Mouse (Mus musculus) heart, postnatal 14 days (tissue): ENCODE data around the gene Mapk3. TPM values are rescaled to one million over a fixed set of nuclear protein-coding genes. Genes with fewer than 3 reads are reported as not detected.
"Not testable (repeated sequence)": the region's sequence is repeated elsewhere in the genome, so short reads cannot be mapped to it uniquely, and the experiment has no call there.

Source experiments
- DNase-seq, 2 experiments: peaks; one replicate each; pipeline ENCODE4 v3.0.0; 2021 to 2022
- intact Hi-C: fragments of 180-260 bp; cut with DNase I; formaldehyde crosslinking; loops from one replicate; pipeline ENCODE4 v1.15.1; 2025
- total RNA-seq, 2 experiments: library from RNA; stranded (reverse); gene quantifications; 2 replicates each; pipeline ENCODE4 v1.2.3; 2021

The Mapk3 gene
- total RNA-seq, 2 experiments from 2014 or later: 69.8 to 77.4 TPM

DNA sequence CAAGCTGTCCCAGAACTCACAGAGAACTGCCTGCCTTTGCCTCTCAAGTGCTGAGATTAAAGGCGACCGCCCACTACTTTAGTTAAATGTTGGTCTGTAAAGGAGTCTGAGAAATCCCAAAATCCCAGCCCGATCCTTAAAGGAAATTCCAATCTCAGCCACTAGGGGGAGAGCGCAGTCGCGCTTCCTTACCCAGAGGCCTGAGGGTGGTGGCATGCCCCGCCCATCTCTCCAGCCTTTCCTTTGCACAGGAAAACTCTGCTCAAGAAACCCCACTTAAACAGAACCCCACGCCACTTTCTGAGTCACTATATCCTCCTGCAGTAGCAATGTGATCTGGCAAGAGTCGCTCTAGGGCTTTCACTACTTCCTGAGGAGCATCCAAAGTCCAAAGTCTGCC lies 4.5 kb upstream of the Mapk3 start:
- DNase-seq: peak; percentile 76 to 86
- intact Hi-C loops: loop anchor here (5.0 kb wide), 1 partner anchor 352 kb away; no protein-coding TSS in a partner anchor

DNA sequence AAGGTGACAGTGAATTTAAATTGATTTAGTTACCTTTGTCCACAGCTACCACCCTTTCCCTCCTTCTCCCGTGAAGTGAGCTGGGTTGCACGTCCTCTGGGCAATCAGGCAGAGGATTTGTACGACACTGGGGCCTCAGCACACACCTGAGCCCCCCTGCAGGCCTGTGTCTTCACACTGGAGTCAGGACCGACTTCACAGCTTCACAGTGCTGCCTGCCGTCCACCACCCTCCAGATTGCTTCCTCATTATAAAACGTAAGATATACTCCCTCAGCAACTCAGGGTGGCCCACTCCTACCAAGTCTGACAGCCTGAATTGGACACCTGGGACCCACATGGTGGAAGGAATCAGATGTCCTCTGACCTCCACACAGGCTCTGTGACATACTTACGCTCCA lies 862 bp upstream of the Mapk3 start:
- intact Hi-C loops: loop anchor here (5.0 kb wide), 1 partner anchor 349 kb away; no protein-coding TSS in a partner anchor
- DNase-seq: no peak

DNA sequence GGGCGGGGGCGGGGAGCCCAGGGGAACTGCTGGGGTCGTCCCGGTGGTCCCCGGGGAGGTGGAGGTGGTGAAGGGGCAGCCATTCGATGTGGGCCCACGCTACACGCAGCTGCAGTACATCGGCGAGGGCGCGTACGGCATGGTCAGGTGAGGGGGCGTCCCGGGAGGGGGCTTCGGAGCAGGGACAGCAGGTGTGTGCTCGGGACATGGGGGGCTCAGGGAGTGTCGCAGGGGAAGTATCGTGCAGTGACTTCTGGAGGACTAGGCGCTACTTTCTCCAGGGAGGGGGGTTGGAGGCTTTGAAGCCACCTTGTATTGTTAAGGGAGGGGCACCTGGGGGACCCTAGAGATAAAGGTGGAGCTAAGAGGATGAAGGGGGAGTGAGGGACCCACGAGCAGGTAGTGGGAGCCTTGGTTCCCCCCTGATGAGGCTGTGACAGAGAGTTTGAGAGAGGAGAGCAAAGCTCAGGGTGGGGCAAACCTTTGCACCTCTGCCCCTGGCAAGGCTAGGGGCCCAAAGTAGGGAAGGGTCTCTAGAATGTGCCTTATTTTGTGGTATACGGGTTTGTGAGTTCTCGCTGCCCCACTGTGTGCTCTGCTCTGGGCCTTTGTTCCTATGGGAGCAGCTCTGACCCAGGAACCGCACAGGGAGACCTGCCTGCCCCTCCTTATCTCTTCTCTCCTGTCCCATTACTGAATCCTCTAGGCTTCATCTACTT lies 430 bp downstream of the Mapk3 start:
- no peak for DNase-seq
- intact Hi-C loops: loop anchor here (2.0 to 5.0 kb wide), 2 partner anchors 15 to 347 kb away; no protein-coding TSS in a partner anchor

DNA sequence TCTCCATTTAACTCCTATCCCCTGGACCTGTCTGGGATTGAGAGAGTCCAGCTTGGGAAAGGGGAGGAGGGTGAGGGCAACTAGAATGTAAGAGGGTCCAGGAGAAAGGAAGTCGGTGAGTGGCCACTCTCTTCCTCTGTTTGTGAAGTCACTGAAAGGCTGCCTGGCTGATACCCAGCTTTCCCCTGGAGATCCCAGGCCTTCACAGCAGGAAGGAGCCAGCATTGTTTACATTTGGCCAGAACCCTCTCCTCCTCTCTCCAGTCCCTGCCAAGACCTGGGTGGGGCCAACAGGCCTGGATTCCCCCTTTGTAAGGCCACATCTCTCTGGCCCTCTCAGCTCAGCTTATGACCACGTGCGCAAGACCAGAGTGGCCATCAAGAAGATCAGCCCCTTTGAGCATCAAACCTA lies 996 bp downstream of the Mapk3 start:
- intact Hi-C loops: loop anchor here (2.0 kb wide), 1 partner anchor 14 kb away; no protein-coding TSS in a partner anchor
- peak; percentile 80 to 82 for DNase-seq

DNA sequence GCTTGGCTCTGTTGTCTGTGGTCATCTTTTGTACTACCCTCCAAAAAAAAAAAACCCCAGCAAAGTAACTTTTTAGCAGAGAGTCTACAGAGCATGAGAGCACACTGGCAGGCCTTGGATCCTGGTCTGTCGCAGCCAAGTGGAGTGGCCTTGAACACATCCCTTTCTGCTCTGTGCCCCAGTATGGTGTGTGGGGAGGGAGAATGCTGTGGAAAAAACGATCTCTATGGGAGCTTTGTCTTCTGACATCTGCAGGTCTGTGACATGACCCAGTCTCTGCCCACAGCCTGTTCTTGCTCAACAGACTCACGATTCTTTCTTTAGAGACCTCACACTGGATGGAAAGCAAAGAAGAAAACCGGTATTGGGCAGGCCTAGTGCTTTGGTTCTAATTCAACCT lies 1.6 kb downstream of the Mapk3 start:
- DNase-seq: no peak
- intact Hi-C loops: loop anchor here (2.0 kb wide), 1 partner anchor 14 kb away; no protein-coding TSS in a partner anchor

DNA sequence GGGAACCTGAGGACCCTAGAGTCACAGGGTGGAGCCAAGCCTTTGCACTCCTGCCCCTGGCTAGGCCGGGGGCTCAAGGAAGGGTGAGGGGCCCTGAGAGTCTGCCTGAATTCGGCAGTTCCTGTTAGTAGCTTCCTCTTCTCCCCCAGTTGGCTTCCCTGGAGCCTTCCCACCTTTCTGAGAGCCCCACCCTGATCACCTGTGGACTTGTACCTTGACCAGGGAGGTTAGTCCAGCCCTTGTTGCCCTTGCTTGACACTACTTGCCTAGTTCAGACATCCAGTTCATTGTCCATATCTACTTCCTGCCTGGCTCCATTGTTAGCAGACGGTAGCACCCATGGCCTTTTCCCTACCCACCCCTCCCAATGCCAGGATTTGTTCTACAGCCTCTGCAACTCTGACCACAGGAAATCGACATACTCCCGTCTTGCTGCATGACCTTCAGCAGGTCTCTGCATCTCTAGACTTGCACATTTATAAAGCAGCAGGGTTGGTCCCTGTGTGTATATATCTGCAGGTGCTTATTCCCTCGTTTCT lies 2.2 kb downstream of the Mapk3 start:
- DNase-seq: no peak
- intact Hi-C loops: loop anchor here (2.0 kb wide), 1 partner anchor 13 kb away; no protein-coding TSS in a partner anchor

DNA sequence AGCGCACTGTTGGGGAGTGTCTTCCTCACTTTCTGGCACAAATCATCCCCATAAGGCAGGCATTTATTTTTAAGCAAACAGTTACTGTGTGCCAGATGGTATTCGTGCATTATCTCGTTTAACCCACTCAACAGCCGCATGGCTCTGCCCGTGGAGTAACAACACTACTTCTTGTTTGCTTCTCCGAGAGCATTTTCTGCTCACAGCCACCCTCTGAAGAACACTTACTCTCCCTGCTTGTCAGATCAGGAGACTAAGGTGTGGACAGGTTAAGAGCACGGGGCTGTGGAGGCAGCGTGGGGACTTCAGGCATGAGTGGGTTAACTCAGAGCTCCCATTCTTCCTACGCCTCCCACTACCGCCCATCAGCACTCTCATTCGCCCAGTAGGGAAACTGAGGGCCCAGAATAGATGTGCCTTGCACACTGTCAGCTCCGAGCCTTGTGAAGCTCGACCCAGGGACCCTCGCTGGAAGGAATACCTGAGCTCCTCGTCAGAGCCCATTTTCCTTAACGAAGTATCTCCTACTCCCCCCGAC lies 3.1 kb downstream of the Mapk3 start:
- no peak for DNase-seq
- intact Hi-C loops: no loop called here

DNA sequence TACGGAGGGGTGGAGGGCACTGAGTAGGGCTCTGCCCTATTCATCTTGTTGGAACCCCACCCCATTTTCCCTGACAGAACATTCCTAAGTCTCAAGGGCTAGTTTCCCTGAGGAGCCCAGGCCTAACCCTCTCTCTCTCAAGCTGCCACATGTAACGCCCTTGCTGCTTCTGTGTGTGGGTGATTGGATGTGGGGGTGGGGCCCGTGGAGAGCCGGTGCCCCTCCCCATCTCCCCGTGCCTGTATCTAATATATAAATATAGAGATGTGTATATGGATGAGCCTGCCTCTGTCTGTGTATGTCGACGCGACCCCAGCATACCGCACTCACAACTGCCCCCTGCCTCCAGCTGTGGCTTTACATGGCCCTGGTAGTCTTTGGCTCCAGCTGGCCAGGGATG lies 6.1 kb downstream of the Mapk3 start:
- DNase-seq: no peak
- intact Hi-C loops: no loop called here

DNA sequence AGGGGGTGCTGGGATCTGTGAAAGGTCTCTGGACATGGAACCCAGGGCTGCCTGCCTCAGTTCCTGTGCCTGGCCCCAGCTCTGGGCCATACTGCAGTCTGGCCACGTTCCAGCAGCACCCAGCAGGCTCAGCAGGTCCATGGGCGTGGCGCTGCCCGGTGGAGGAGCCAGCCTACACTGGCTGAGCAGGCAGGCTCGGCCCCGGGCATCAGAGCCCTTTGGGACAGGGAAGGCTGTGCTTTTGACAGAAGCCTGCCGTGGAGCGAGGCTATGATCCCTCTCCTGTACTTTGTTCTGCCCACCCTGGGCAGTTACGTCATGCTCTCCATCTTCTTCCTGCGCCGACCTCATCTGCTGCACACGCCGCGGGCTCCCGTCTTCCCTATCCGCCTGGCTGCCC lies 6.8 kb downstream of the Mapk3 start, which contains the start of gene Gdpd3:
TSS of gene Gdpd3 (plus strand) at position 134 of the 400 bp plus-strand sequence.
- intact Hi-C loops: no loop called here
- no peak for DNase-seq

DNA sequence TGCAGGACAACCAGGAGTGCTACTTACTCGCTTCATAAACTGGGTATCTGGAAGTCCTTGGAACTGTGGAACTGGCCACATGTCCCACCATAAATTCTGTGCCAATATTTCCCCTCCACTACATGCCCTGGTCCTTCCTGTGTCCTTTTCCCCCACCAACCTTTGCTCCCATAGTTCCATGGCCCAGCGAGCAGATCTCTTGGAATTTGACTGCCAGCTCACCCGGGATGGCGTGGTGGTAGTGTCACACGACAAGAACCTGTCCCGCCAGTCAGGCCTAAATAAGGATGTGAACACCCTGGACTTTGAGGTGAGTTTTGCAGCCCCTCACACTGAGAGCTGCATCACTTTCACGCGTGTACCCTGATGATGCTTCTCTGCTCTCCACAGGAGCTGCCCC lies 7.6 kb downstream of the Mapk3 start:
- intact Hi-C loops: no loop called here
- no peak for DNase-seq

DNA sequence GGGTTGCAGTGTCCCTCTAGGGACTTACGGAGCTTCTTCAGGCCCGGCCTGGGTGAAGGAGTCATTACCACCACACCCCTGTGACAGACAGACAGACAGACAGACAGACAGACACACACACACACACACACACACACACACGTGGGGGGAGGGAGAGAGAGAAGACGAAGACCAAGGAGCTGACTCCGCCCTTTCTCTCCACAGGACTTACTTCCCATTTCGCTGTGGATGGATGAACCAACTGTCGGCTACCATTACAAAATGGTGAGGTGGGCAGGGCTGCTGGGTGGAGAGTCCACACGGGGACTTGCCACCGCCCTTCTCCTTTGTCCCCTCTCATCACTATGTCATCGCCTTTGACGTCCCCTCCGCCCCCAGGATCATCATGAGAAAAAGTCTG lies 11.4 kb downstream of the Mapk3 start:
- intact Hi-C loops: no loop called here

DNA sequence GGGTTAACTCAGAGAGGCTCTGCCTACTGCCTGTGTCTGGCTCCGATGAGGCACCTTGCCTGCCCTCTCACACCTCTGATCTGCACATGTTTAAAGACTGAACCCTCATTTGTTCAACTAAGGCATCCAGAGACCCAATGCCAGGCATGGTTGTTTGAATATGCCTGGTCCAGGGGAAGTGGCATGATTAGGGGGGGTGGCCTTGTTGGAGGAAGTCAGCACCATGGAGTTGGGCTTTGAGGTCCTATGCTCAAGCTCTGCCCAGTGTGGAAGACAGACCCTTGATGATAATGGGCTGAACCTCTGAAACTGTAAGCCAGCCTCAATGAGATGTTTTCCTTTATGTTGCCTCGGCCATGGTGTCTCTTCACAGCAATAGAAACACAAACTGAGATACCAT lies 13.9 kb downstream of the Mapk3 start:
- intact Hi-C loops: no loop called here
- no peak for DNase-seq

More for the DNA sequence above, 11.4 kb downstream of the Mapk3 start:
- no peak for DNase-seq

DNA sequence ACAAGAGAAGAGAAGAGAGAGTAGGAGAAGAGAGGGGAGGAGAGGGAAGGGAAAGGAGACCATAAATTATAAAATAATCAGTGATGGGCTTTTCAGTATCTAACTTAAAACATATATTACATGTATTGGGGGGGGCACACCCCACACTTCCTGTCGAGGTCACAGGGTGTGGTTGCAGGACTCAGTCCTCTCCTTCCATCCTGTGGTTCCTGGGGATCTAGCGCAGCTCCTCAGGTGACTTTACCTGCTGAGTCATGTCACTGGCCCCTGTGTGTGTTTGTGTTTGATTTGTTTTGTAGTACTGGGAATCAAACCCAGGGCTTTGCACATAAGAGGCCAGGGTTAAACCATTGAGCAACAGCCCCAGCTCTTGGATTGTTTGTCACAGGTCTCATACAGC lies 15.1 kb downstream of the Mapk3 start:
- intact Hi-C loops: loop anchor here (2.0 kb wide), 1 partner anchor 14 kb away; no protein-coding TSS in a partner anchor
- no peak for DNase-seq

DNA sequence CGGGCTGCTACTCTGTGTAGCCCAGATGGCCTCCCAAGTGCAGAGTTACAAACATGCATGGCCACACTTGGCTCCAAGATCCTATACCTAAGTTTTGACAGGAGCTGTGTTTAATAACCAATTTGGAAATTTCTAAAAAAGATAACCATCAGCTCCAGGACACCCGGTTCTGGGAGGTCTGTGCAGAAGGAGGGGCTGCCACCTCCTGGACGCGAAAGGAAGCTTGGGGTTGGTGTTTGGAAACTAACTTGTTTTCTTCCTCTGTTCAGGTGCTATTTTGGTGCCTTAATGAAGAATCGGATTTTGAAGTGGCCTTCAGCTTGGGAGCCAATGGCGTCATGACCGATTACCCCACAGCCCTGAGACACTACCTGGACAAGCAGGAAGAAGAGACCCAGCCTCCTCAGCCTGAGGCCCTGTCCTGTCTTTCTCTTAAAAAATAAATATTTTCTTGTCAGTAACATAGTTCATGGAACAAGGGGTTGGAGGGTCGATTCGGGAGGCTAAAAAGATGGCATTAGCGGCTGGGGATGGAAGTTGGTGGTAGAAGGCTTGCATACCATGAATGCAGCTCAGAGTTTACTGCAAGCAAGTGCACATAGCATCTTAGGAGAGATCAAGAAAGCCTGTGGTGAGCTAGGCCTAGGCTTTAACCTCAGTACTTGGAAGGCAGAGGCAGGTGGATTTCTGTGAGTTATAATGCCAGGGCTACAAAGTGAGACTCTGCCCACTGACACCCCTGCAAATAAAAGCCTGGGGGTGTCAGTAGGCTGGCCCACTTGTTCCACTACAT lies 16.0 kb downstream of the Mapk3 start:
- intact Hi-C loops: loop anchor here (2.0 kb wide), 1 partner anchor 15 kb away; no protein-coding TSS in a partner anchor
- DNase-seq: no peak

DNA sequence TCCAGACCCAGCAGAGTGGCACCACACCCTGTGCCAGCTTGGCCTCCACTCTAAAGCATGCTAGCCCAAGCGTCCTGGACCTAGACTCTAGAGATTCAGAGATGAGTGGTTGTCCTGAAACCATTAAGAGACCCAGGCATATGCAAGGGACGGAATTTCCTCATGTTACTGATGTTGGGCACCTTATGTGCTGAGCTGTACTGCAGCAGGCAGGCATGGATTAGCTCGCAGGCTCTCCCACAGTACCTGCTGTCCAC lies 16.5 kb downstream of the Mapk3 start:
- DNase-seq: no peak
- intact Hi-C loops: loop anchor here (2.0 kb wide), 1 partner anchor 15 kb away; no protein-coding TSS in a partner anchor

DNA sequence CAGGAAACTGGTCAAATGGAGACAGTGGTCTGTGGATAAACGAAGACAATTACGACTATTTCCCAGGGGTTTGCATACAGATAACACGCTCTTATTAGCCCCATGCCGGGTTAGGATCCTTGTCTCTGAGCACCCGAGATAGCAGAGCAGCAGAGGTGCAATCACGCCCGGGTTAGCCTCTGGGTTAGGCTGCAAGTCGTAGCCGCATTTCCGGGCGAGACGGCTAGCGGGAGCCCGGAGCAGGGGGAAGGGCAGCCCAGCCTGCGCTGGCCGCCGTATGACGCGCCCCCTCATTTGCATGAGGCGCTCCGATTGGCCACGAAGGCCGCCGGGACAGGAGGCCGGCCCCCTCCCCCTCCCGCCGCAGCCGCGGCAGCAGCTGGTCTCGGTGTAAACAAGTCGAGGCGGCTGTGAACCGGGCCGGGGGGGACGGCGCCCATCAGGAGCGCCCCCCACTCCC lies 17.2 kb downstream of the Mapk3 start, which contains the start of gene Ypel3:
TSS of gene Ypel3 (plus strand) at position 358 of the 460 bp plus-strand sequence.
- DNase-seq: peak; percentile 97
- intact Hi-C loops: no loop called here

DNA sequence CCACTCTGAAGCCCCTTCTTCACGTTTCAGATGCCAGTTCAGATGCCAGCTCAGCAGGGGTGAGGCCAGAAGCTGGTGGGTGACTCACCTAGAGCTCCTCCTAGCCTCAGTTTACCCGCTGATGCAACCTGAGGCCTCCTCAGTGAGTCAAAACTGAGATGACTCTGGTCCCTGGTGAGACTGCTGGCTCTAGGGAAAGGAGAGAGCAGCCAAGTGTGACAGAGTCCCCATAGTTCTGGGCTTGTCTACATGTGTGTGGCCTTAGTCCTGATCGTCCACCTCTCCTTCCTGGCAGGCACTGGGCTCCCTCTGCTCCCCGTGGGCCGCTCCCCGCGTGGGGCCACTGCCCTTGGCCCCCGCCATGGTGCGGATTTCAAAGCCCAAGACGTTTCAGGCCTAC lies 18.1 kb downstream of the Mapk3 start:
- intact Hi-C loops: no loop called here

DNA sequence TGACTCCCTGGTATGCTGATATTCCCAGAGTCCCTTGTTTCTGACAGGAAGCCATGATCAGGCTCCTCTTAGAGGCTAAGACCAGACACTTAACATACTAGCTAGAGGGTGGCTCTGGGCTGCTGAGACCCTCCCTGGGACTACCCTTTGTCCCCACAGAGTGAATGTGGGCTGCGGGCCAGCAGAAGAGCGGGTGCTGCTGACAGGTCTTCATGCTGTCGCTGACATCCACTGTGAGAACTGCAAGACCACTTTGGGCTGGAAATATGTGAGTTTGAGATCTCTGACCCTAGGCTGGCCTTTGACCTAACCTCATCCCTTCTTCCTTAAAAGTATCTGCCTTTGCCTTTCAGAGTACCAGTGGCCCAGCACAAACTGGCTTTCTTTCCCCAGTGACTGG lies 18.7 kb downstream of the Mapk3 start:
- no peak for DNase-seq
- intact Hi-C loops: no loop called here

More for the DNA sequence above, 18.1 kb downstream of the Mapk3 start:
- DNase-seq: no peak

DNA sequence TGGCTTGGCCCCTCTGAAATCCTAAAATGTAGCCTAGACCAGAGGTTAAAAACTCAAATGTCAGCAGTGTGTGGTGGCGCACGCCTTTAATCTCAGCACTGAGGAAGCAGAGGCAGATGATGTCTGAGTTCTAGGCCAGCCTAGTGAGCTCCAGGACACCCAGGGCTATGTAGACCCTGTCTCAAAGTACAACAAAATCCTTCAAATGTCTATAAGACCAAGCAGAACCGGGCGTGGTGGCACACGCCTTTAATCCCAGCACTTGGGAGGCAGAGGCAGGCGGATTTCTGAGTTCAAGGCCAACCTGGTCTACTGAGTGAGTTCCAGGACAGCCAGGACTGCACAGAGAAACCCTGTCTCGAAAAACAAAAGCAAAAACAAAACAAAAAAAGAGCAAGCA lies 19.7 kb downstream of the Mapk3 start:
- intact Hi-C loops, DNase-seq: not testable (repeated sequence)
